In genomic region chr6:22688678-22689126, GRCm38 (mm10) we compare ENCODE assay signal across 12 mouse cellular contexts.
DNase-seq lines count a peak whose midpoint lies in the region; ATAC-seq and TF ChIP-seq lines count a peak whose summit lies in the region.
"Had no signal": no experiment of that assay in that cellular context is flagged by ENCODE, and none has a peak within 500 bp of the region (broad histone marks: within the 10 kb centered on the region; RNA-seq: fewer than 3 reads in every experiment).

No protein-coding gene starts in this region.

- no peaks in the 10 kb centered on the region; the same call in 1 of the 2 replicates for H3K4me1 ChIP-seq in kidney, adult 2 months (ENCODE audit: control insufficient read depth, insufficient read depth, low read length)
- peaks cover 15% of the 10 kb centered on the region for H3K4me1 ChIP-seq in limb, embryonic 13.5 days

- H3K27ac ChIP-seq in kidney, adult 2 months (ENCODE audit: insufficient read depth, low read depth, low read length): no peak overlapping the region
- 0 out of 2 replicates have a peak overlapping the region, but pooled peaks have one; percentile 22 for H3K27ac ChIP-seq in limb, embryonic 13.5 days
- H3K27ac ChIP-seq: midbrain, embryonic 12.5 days had no signal

- no peaks in the 10 kb centered on the region for H3K36me3 ChIP-seq in kidney, adult 2 months (ENCODE audit: control insufficient read depth, insufficient read depth, low read length)
- H3K36me3 ChIP-seq in limb, embryonic 13.5 days: no peaks in the 10 kb centered on the region
- H3K36me3 ChIP-seq: G1E; midbrain, embryonic 12.5 days had no signal

- H3K4me2 ChIP-seq in limb, embryonic 13.5 days (replicated peaks): peak overlapping the region; percentile 14; the same call in 1 of the 2 replicates
- H3K4me2 ChIP-seq: midbrain, embryonic 12.5 days had no signal

- H3K9me3 ChIP-seq in limb, embryonic 13.5 days: no peaks in the 10 kb centered on the region
- H3K9me3 ChIP-seq: G1E; midbrain, embryonic 12.5 days had no signal

- H3K4me3 ChIP-seq in kidney, adult 2 months (ENCODE audit: insufficient read depth, low read depth, low read length): no peak overlapping the region
- H3K4me3 ChIP-seq in limb, embryonic 13.5 days: no peak overlapping the region
- H3K4me3 ChIP-seq: midbrain, embryonic 12.5 days had no signal

- peak; percentile 1 to 2 for DNase-seq in kidney, postnatal 36 days
- no peak for DNase-seq in kidney, adult 2 months
- DNase-seq in cerebellum, adult 18-20 months: peak; percentile 32 to 38
- DNase-seq in cerebellum, postnatal 25 days: peak; percentile 73 to 78
- DNase-seq in heart, postnatal 36 days: no peak
- DNase-seq in right cerebral cortex, adult 2 months (ENCODE audit: low spot score in 2 of 2): no peak
- DNase-seq: adrenal gland, adult 2 months; gastrocnemius, postnatal 25 days; kidney, adult 11 months had no signal

- no peaks in the 10 kb centered on the region for H3K27me3 ChIP-seq in kidney, adult 2 months (replicated peaks; ENCODE audit: control insufficient read depth, insufficient read depth, low read length)
- H3K27me3 ChIP-seq in limb, embryonic 13.5 days: no peaks in the 10 kb centered on the region
- H3K27me3 ChIP-seq: midbrain, embryonic 12.5 days had no signal

- ATAC-seq in limb, embryonic 13.5 days (ENCODE audit: low FRiP score, low read depth): peak; percentile 71

- no peak for TF ChIP-seq CTCF in kidney, adult 2 months (conservative IDR thresholded peaks at IDR 0.05; ENCODE audit: insufficient read depth, insufficient read length, low read depth, low read length)

- H3K9ac ChIP-seq in limb, embryonic 13.5 days: no peak overlapping the region
- H3K9ac ChIP-seq: midbrain, embryonic 12.5 days had no signal

- 46% methylated on average over 7 of the region's 7 CpGs for WGBS in kidney, adult 2 months
- WGBS in limb, embryonic 13.5 days: 45% methylated on average over 7 of the region's 7 CpGs

- TF ChIP-seq POLR2A in kidney, adult 2 months (IDR thresholded peaks at IDR 0.05; ENCODE audit: low read depth, low read length): no peak

- intact Hi-C loops in heart, postnatal 36 days (cut with DNase I): no loop called here

Comparison
In these comparisons a context has a peak if more than half of its experiments do, and no peak if none do; other contexts are left out.
1. DNase-seq: peak in kidney, postnatal 36 days (2 of 2), cerebellum, adult 18-20 months (2 of 2) and cerebellum, postnatal 25 days (2 of 2); none in kidney, adult 2 months (single experiment), heart, postnatal 36 days (0 of 2) and right cerebral cortex, adult 2 months (0 of 2).